Mouse (Mus musculus): ENCODE results near the gene Caprin1. TPM values are rescaled to one million over a fixed set of nuclear protein-coding genes. Genes with fewer than 3 reads are reported as not detected.

The Caprin1 gene
- polyA plus RNA-seq, 1 experiment from 2014 or later = 649 TPM

- Histone ChIP-seq H3K36me3 (ENCODE audit: control insufficient read depth, insufficient read depth, low read length) (no peaks in the 10 kb centered on the region), H3K4me2 (ENCODE audit: low read depth, low read length, severe bottlenecking) (no peak overlapping the region), H3K9me3 (ENCODE audit: control insufficient read depth, low read length) (no peaks in the 10 kb centered on the region), H3K9ac (ENCODE audit: low read length) (no peak overlapping the region), H3K4me1 (replicated peaks; ENCODE audit: control insufficient read depth, insufficient read depth, low read length) (no peaks in the 10 kb centered on the region), H3K27ac (ENCODE audit: low read depth, low read length) (no peak overlapping the region), H3K4me3 (ENCODE audit: low read depth, low read length) (no peak overlapping the region), H3K27me3 (ENCODE audit: control insufficient read depth, insufficient read depth, low read length) (no peaks in the 10 kb centered on the region)
- no peak for ATAC-seq (replicated peaks; ENCODE audit: low FRiP score)
- no peak for DNase-seq (ENCODE audit: low spot score)
- 73% methylated on average over 3 of the region's 3 CpGs for WGBS
Measured at GRCm38 (mm10) chr2:103833816-103834445, 36.5 kb upstream of the Caprin1 start.

- 76% methylated on average over 5 of the region's 5 CpGs for WGBS
- H3K9ac ChIP-seq (ENCODE audit: low read length) = no peak overlapping the region
- no peak for ATAC-seq (replicated peaks; ENCODE audit: low FRiP score)
Measured at GRCm38 (mm10) chr2:103832899-103833298, 35.5 kb upstream of the Caprin1 start.

GRCm38 (mm10) chr2:103828900-103829299 is 31.5 kb upstream of the Caprin1 start:
- Histone ChIP-seq H3K9ac (ENCODE audit: low read length) (no peak overlapping the region), H3K27ac (ENCODE audit: low read depth, low read length) (no peak overlapping the region), H3K9me3 (ENCODE audit: control insufficient read depth, low read length) (no peaks in the 10 kb centered on the region), H3K36me3 (ENCODE audit: control insufficient read depth, insufficient read depth, low read length) (no peaks in the 10 kb centered on the region), H3K27me3 (ENCODE audit: control insufficient read depth, insufficient read depth, low read length) (no peaks in the 10 kb centered on the region), H3K4me1 (replicated peaks; ENCODE audit: control insufficient read depth, insufficient read depth, low read length) (no peaks in the 10 kb centered on the region), H3K4me2 (ENCODE audit: low read depth, low read length, severe bottlenecking) (no peak overlapping the region), H3K4me3 (ENCODE audit: low read depth, low read length) (no peak overlapping the region)
- no peak for DNase-seq (ENCODE audit: low spot score)
- ATAC-seq (replicated peaks; ENCODE audit: low FRiP score) = no peak

More at GRCm38 (mm10) chr2:103832899-103833298, 35.5 kb upstream of the Caprin1 start:
- H3K27me3 ChIP-seq (ENCODE audit: control insufficient read depth, insufficient read depth, low read length) = no peaks in the 10 kb centered on the region
- H3K4me1 ChIP-seq (replicated peaks; ENCODE audit: control insufficient read depth, insufficient read depth, low read length) = no peaks in the 10 kb centered on the region
- H3K27ac ChIP-seq (ENCODE audit: low read depth, low read length) = no peak overlapping the region
- no peak overlapping the region for H3K4me2 ChIP-seq (ENCODE audit: low read depth, low read length, severe bottlenecking)
- no peaks in the 10 kb centered on the region for H3K9me3 ChIP-seq (ENCODE audit: control insufficient read depth, low read length)
- no peaks in the 10 kb centered on the region for H3K36me3 ChIP-seq (ENCODE audit: control insufficient read depth, insufficient read depth, low read length)
- no peak overlapping the region for H3K4me3 ChIP-seq (ENCODE audit: low read depth, low read length)
- no peak for DNase-seq (ENCODE audit: low spot score)

- Histone ChIP-seq H3K36me3 (ENCODE audit: control insufficient read depth, insufficient read depth, low read length) (no peaks in the 10 kb centered on the region), H3K9me3 (ENCODE audit: control insufficient read depth, low read length) (no peaks in the 10 kb centered on the region), H3K9ac (ENCODE audit: low read length) (no peak overlapping the region), H3K4me1 (replicated peaks; ENCODE audit: control insufficient read depth, insufficient read depth, low read length) (no peaks in the 10 kb centered on the region), H3K4me3 (ENCODE audit: low read depth, low read length) (no peak overlapping the region), H3K4me2 (ENCODE audit: low read depth, low read length, severe bottlenecking) (no peak overlapping the region), H3K27me3 (ENCODE audit: control insufficient read depth, insufficient read depth, low read length) (no peaks in the 10 kb centered on the region), H3K27ac (ENCODE audit: low read depth, low read length) (no peak overlapping the region)
- DNase-seq (ENCODE audit: low spot score) (no peak), ATAC-seq (replicated peaks; ENCODE audit: low FRiP score) (no peak)
- 87% methylated on average over 4 of the region's 4 CpGs for WGBS
Measured at GRCm38 (mm10) chr2:103824916-103825315, 27.5 kb upstream of the Caprin1 start.

- ATAC-seq (replicated peaks; ENCODE audit: low FRiP score) = no peak
- WGBS = 72% methylated on average over 7 of the region's 7 CpGs
- no peak overlapping the region for H3K27ac ChIP-seq (ENCODE audit: low read depth, low read length)
Measured at GRCm38 (mm10) chr2:103822560-103822959, 25.1 kb upstream of the Caprin1 start.

GRCm38 (mm10) chr2:103817145-103817895 is 19.9 kb upstream of the Caprin1 start:
- ATAC-seq (replicated peaks; ENCODE audit: low FRiP score) = no peak

More at GRCm38 (mm10) chr2:103822560-103822959, 25.1 kb upstream of the Caprin1 start:
- no peak overlapping the region for H3K4me2 ChIP-seq (ENCODE audit: low read depth, low read length, severe bottlenecking)
- no peak for DNase-seq (ENCODE audit: low spot score)
- no peaks in the 10 kb centered on the region for H3K9me3 ChIP-seq (ENCODE audit: control insufficient read depth, low read length)
- no peaks in the 10 kb centered on the region for H3K27me3 ChIP-seq (ENCODE audit: control insufficient read depth, insufficient read depth, low read length)
- no peaks in the 10 kb centered on the region for H3K4me1 ChIP-seq (replicated peaks; ENCODE audit: control insufficient read depth, insufficient read depth, low read length)
- H3K9ac ChIP-seq (ENCODE audit: low read length) = no peak overlapping the region
- H3K36me3 ChIP-seq (ENCODE audit: control insufficient read depth, insufficient read depth, low read length) = no peaks in the 10 kb centered on the region
- no peak overlapping the region for H3K4me3 ChIP-seq (ENCODE audit: low read depth, low read length)

GRCm38 (mm10) chr2:103815976-103816375 is 18.5 kb upstream of the Caprin1 start:
- 91% methylated on average over 3 of the region's 3 CpGs for WGBS
- no peaks in the 10 kb centered on the region for H3K4me1 ChIP-seq (replicated peaks; ENCODE audit: control insufficient read depth, insufficient read depth, low read length)
- no peak overlapping the region for H3K27ac ChIP-seq (ENCODE audit: low read depth, low read length)
- H3K27me3 ChIP-seq (ENCODE audit: control insufficient read depth, insufficient read depth, low read length) = no peaks in the 10 kb centered on the region
- ATAC-seq (replicated peaks; ENCODE audit: low FRiP score) (no peak), DNase-seq (ENCODE audit: low spot score) (no peak)
- no peaks in the 10 kb centered on the region for H3K36me3 ChIP-seq (ENCODE audit: control insufficient read depth, insufficient read depth, low read length)
- H3K4me3 ChIP-seq (ENCODE audit: low read depth, low read length) = no peak overlapping the region
- no peak overlapping the region for H3K4me2 ChIP-seq (ENCODE audit: low read depth, low read length, severe bottlenecking)
- no peaks in the 10 kb centered on the region for H3K9me3 ChIP-seq (ENCODE audit: control insufficient read depth, low read length)
- no peak overlapping the region for H3K9ac ChIP-seq (ENCODE audit: low read length)

More at GRCm38 (mm10) chr2:103817145-103817895, 19.9 kb upstream of the Caprin1 start:
- Histone ChIP-seq H3K4me2 (ENCODE audit: low read depth, low read length, severe bottlenecking) (0 out of 2 replicates have a peak overlapping the region, but pooled peaks have one; percentile 1), H3K9me3 (ENCODE audit: control insufficient read depth, low read length) (no peaks in the 10 kb centered on the region), H3K9ac (ENCODE audit: low read length) (no peak overlapping the region), H3K4me3 (ENCODE audit: low read depth, low read length) (no peak overlapping the region), H3K27me3 (ENCODE audit: control insufficient read depth, insufficient read depth, low read length) (no peaks in the 10 kb centered on the region), H3K36me3 (ENCODE audit: control insufficient read depth, insufficient read depth, low read length) (no peaks in the 10 kb centered on the region), H3K4me1 (replicated peaks; ENCODE audit: control insufficient read depth, insufficient read depth, low read length) (no peaks in the 10 kb centered on the region), H3K27ac (ENCODE audit: low read depth, low read length) (no peak overlapping the region)
- WGBS = 51% methylated on average over 6 of the region's 6 CpGs
- no peak for DNase-seq (ENCODE audit: low spot score)

- DNase-seq (ENCODE audit: low spot score) (no peak), ATAC-seq (replicated peaks; ENCODE audit: low FRiP score) (no peak)
Measured at GRCm38 (mm10) chr2:103811465-103812191, 14.2 kb upstream of the Caprin1 start.

More at GRCm38 (mm10) chr2:103811465-103812191, 14.2 kb upstream of the Caprin1 start:
- Histone ChIP-seq H3K9me3 (ENCODE audit: control insufficient read depth, low read length) (no peaks in the 10 kb centered on the region), H3K27ac (ENCODE audit: low read depth, low read length) (no peak overlapping the region), H3K4me2 (ENCODE audit: low read depth, low read length, severe bottlenecking) (no peak overlapping the region), H3K4me3 (ENCODE audit: low read depth, low read length) (no peak overlapping the region), H3K4me1 (replicated peaks; ENCODE audit: control insufficient read depth, insufficient read depth, low read length) (no peaks in the 10 kb centered on the region), H3K27me3 (ENCODE audit: control insufficient read depth, insufficient read depth, low read length) (no peaks in the 10 kb centered on the region), H3K9ac (ENCODE audit: low read length) (no peak overlapping the region), H3K36me3 (ENCODE audit: control insufficient read depth, insufficient read depth, low read length) (no peaks in the 10 kb centered on the region)
- WGBS = 59% methylated on average over 5 of the region's 5 CpGs

Data from forebrain, embryonic 11.5 days (tissue).